Mouse (Mus musculus) neural tube, embryonic 15.5 days (tissue): ENCODE results near the gene Myo16. TPM values are rescaled to one million over a fixed set of nuclear protein-coding genes. Genes with fewer than 3 reads are reported as not detected.

Source experiments
- ATAC-seq: fragments of 200-750 bp; cut with Nextera tagmentation; 2 replicates; pipeline ENCODE4 v1.8.0; 2017; ENCODE audit warnings: mild to moderate bottlenecking, moderate TSS enrichment, moderate library complexity; ENCODE audit not compliant: low FRiP score
- H3K27ac ChIP-seq: fragments of 300-500 bp; sonication (generic); replicated peaks from 2 replicates; pipeline ENCODE4 v1.5.1; 2015; ENCODE audit warnings: mild to moderate bottlenecking, inconsistent platforms
- H3K27me3 ChIP-seq: fragments of 300-500 bp; sonication (generic); replicated peaks from 2 replicates; pipeline ENCODE4 v1.6.1; 2015; ENCODE audit warnings: inconsistent platforms
- H3K36me3 ChIP-seq: fragments of 300-500 bp; sonication (generic); 2 replicates; pipeline ENCODE4 v1.6.1; 2015; ENCODE audit warnings: inconsistent platforms
- H3K4me1 ChIP-seq: fragments of 300-500 bp; sonication (generic); 2 replicates; pipeline ENCODE4 v1.6.1; 2015; ENCODE audit warnings: inconsistent platforms
- H3K4me2 ChIP-seq: fragments of 300-500 bp; sonication (generic); 2 replicates; pipeline ENCODE4 v1.6.1; 2015; ENCODE audit warnings: inconsistent platforms, mild to moderate bottlenecking, moderate library complexity
- H3K4me3 ChIP-seq: fragments of 300-500 bp; sonication (generic); replicated peaks from 2 replicates; pipeline ENCODE4 v1.5.1; 2015; ENCODE audit warnings: mild to moderate bottlenecking, inconsistent platforms
- H3K9ac ChIP-seq: fragments of 300-500 bp; sonication (generic); replicated peaks from 2 replicates; pipeline ENCODE4 v1.6.1; 2015; ENCODE audit warnings: mild to moderate bottlenecking, inconsistent platforms
- H3K9me3 ChIP-seq: fragments of 300-500 bp; sonication (generic); replicated peaks from 2 replicates; pipeline ENCODE4 v1.6.1; 2016; ENCODE audit warnings: inconsistent platforms
- WGBS: fragments of 180-500 bp; shearing (Covaris S2); methylation state at CpG from one replicate; pipeline ENCODE4 v1.1.7; 2015; ENCODE audit warnings: mixed read lengths; 5-methylcytosine and 5-hydroxymethylcytosine counted together
- polyA plus RNA-seq: library from polyadenylated mRNA; unstranded; fragments of >200 nt; fragmentation: Nextera tagmentation; extraction: Ambion mirVana; gene quantifications from 2 replicates; pipeline ENCODE4 v1.2.1, GENCODE M21; 2015

The Myo16 gene
- polyA plus RNA-seq, 1 experiment from 2014 or later = 5.6 TPM

- WGBS = 29% methylated on average over 1 of the region's 1 CpGs
- ATAC-seq = no peak
- Histone ChIP-seq H3K9ac (no peak overlapping the region), H3K4me1 (peaks cover 10% of the 10 kb centered on the region), H3K27me3 (no peaks in the 10 kb centered on the region), H3K36me3 (peaks cover 3% of the 10 kb centered on the region; the same call in 1 of the 2 replicates), H3K4me2 (no peak overlapping the region), H3K4me3 (no peak overlapping the region), H3K9me3 (no peaks in the 10 kb centered on the region), H3K27ac (no peak overlapping the region)
Observed at GRCm38 (mm10) chr8:10482880-10483279, 329.2 kb downstream of the Myo16 start.

DNA sequence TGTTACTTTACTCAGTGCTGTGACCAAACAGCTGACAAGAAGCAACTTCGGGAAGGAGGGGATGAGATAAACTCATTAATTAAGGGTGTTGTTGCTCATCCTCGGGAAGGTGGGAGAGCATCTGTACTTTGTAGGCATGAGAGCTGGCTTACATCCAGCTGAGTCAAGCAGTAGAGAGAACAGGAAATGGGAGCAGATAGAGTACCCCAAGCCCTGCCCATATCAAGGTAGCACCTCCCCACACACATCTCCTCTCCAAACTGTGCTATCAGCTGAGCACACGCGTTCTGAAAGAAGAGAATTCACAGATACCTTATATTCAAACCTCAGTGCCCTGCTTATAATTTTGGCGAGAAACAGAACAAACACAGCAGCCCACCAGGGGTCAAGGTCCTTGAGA is 330.1 kb downstream of the Myo16 start:
- Histone ChIP-seq H3K4me3 (no peak overlapping the region), H3K4me1 (peaks cover 10% of the 10 kb centered on the region), H3K27ac (no peak overlapping the region), H3K27me3 (no peaks in the 10 kb centered on the region), H3K9ac (no peak overlapping the region), H3K9me3 (no peaks in the 10 kb centered on the region), H3K36me3 (peaks cover 3% of the 10 kb centered on the region; the same call in 1 of the 2 replicates), H3K4me2 (no peak overlapping the region)
- 67% methylated on average over 5 of the region's 5 CpGs for WGBS
- no peak for ATAC-seq

- Histone ChIP-seq H3K4me3 (no peak overlapping the region), H3K9me3 (no peaks in the 10 kb centered on the region), H3K9ac (no peak overlapping the region), H3K4me1 (peaks cover 17% of the 10 kb centered on the region), H3K36me3 (peaks cover 2% of the 10 kb centered on the region; the same call in 1 of the 2 replicates), H3K4me2 (no peak overlapping the region), H3K27ac (0 out of 2 replicates have a peak overlapping the region, but pooled peaks have one; percentile 3), H3K27me3 (no peaks in the 10 kb centered on the region)
- ATAC-seq = no peak
- WGBS = 68% methylated on average over 10 of the region's 10 CpGs
Observed at GRCm38 (mm10) chr8:10489738-10490419, 336.2 kb downstream of the Myo16 start.

DNA sequence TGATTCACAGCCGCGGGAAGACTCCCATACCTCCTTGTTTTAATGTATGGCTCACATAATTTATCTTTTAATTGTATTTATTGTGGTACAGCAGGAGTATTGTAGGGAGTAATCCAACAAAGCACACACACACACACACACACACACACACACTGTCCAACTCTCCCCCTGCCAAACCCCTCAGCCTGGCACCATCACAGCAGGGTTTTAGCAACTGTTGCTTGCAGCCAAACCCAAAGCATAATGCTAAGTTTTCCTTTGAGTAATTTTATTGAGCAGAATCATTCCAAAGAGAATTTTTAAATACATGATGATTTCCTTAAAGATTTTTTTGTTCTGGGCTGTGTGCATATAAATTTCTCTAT is 336.7 kb downstream of the Myo16 start:
- no peak for ATAC-seq
- Histone ChIP-seq H3K27ac (no peak overlapping the region), H3K9me3 (no peaks in the 10 kb centered on the region), H3K9ac (no peak overlapping the region), H3K4me2 (no peak overlapping the region), H3K4me1 (peaks cover 17% of the 10 kb centered on the region), H3K4me3 (no peak overlapping the region), H3K27me3 (no peaks in the 10 kb centered on the region), H3K36me3 (no peaks in the 10 kb centered on the region)
- 67% methylated on average over 2 of the region's 2 CpGs for WGBS

DNA sequence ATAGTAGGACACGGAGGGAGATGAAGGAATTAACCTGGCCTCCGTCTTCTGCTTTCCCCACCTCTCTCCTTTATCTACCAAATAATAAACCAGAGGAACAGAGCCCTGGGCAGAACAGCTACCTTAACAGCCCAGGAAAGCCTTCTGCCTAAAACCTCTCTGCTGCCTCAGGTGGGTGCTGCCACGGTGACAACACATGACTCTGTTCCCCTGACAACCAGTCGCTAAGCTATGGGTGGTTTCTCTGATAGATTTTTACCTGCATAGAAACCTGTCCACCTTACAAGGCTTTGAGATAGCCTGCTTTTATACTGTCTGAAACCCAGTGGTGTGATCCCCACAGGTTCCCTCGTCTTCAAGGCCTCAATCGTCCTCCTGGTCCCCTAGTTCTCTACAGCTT is 337.2 kb downstream of the Myo16 start:
- no peak overlapping the region for H3K4me2 ChIP-seq
- no peak overlapping the region for H3K4me3 ChIP-seq
- peaks cover 17% of the 10 kb centered on the region for H3K4me1 ChIP-seq
- no peaks in the 10 kb centered on the region for H3K27me3 ChIP-seq
- no peaks in the 10 kb centered on the region for H3K36me3 ChIP-seq
- no peak overlapping the region for H3K9ac ChIP-seq
- WGBS = 76% methylated on average over 6 of the region's 6 CpGs
- no peaks in the 10 kb centered on the region; the same call in 1 of the 2 replicates for H3K9me3 ChIP-seq
- ATAC-seq = no peak
- no peak overlapping the region for H3K27ac ChIP-seq

DNA sequence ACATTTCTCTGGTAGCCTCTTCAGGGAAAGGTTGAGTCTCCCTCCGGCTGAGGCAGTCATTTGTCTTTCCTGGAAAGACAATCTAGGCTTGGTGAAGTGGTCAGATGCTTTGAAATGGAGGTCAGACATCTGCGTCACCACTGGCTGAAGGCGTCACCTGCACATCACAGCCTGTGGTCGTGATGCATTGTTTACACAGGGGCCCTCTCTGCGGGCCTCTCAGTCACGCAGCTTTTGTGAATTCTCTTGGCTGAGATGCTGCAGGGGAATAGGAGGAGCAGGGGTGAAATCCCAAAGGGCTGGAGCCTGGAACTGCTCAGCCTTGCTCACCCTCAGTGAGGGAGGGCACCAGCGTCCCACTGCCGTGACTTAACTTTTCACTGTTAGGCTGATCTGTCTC is 346.1 kb downstream of the Myo16 start:
- H3K4me2 ChIP-seq = no peak overlapping the region
- peaks cover 6% of the 10 kb centered on the region; the same call in 1 of the 2 replicates for H3K36me3 ChIP-seq
- 16% methylated on average over 8 of the region's 8 CpGs for WGBS

DNA sequence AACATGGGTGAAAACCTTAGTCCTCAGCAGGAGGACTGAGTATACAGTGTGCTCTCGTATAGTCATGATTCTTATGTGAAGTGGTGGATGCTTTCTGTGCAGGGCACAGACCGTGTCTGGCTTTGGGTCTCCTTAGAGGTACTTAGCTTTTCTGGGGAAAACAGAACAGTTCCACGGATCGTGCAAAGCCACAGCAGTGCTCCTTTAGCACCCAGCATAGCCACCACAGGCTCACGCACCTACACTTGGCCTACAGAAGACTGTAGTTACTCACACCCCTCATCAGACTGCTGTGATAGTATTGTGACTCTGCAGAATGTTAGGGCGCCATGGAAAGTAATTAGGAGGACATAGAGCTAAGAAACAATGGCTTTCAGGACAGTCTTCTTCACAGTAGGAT is 346.8 kb downstream of the Myo16 start:
- H3K36me3 ChIP-seq = peaks cover 6% of the 10 kb centered on the region; the same call in 1 of the 2 replicates
- H3K9ac ChIP-seq = no peak overlapping the region
- no peaks in the 10 kb centered on the region for H3K4me1 ChIP-seq
- H3K27me3 ChIP-seq = no peaks in the 10 kb centered on the region
- H3K4me2 ChIP-seq = no peak overlapping the region
- H3K27ac ChIP-seq = no peak overlapping the region
- H3K9me3 ChIP-seq = no peaks in the 10 kb centered on the region; the same call in 1 of the 2 replicates
- WGBS = 83% methylated on average over 6 of the region's 6 CpGs
- no peak overlapping the region for H3K4me3 ChIP-seq
- ATAC-seq = no peak

More for the DNA sequence above, 346.1 kb downstream of the Myo16 start:
- Histone ChIP-seq H3K27ac (no peak overlapping the region), H3K9me3 (no peaks in the 10 kb centered on the region; the same call in 1 of the 2 replicates), H3K4me1 (no peaks in the 10 kb centered on the region), H3K4me3 (no peak overlapping the region), H3K27me3 (no peaks in the 10 kb centered on the region), H3K9ac (no peak overlapping the region)
- ATAC-seq = no peak

GRCm38 (mm10) chr8:10501750-10502149 is 348.0 kb downstream of the Myo16 start:
- Histone ChIP-seq H3K4me2 (no peak overlapping the region), H3K36me3 (0 out of 2 replicates have a peak, but pooled peaks cover 4% of the 10 kb centered on the region), H3K27ac (no peak overlapping the region), H3K4me3 (no peak overlapping the region), H3K9ac (no peak overlapping the region), H3K9me3 (no peaks in the 10 kb centered on the region), H3K27me3 (no peaks in the 10 kb centered on the region), H3K4me1 (no peaks in the 10 kb centered on the region)
- ATAC-seq = no peak
- 97% methylated on average over 3 of the region's 3 CpGs for WGBS

DNA sequence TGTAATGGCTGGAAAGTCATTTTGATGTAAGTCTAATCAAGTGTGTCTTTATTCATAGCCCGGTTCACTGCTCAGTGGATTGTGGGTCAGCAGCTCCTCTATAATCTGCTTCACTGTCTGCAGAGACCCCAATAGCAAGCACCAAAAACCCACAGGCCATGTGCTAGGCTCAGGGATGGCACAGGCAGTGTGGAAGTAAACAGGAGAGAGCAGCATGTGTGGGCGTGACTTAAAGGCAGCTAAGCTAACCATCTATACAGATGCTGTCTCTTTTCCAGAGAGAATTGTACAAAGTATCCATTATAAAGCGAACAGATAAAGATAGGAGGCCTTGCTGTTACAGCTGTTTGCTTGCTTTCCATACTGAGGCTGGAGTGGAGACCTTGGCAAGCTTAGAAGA is 358.4 kb downstream of the Myo16 start:
- Histone ChIP-seq H3K4me1 (no peaks in the 10 kb centered on the region), H3K4me2 (no peak overlapping the region), H3K27me3 (no peaks in the 10 kb centered on the region), H3K27ac (0 out of 2 replicates have a peak overlapping the region, but pooled peaks have one; percentile 4), H3K36me3 (0 out of 2 replicates have a peak, but pooled peaks cover 3% of the 10 kb centered on the region), H3K9me3 (no peaks in the 10 kb centered on the region), H3K4me3 (no peak overlapping the region), H3K9ac (no peak overlapping the region)
- WGBS = 86% methylated on average over 3 of the region's 3 CpGs
- no peak for ATAC-seq

DNA sequence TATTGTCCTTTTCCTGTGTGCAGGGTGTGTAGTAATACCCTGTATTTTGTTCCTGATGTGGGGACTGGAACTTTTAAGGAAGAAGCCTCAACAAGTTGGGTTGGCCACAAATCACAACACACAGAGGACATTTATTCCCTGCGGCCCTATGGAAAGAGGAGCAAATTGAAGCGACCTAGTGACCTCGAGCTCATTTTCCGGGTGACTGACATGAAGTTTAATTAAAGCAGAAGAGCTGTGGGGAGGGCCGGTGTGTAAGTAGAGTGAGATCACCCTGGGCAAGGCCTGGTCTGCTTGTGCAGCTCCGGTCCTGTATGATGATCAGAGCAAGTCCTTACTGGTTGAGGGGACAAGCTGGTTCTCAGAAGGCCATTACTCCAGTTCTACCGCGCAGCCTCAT is 363.7 kb downstream of the Myo16 start:
- 72% methylated on average over 8 of the region's 8 CpGs for WGBS
- Histone ChIP-seq H3K36me3 (0 out of 2 replicates have a peak, but pooled peaks cover 3% of the 10 kb centered on the region), H3K27me3 (no peaks in the 10 kb centered on the region), H3K4me2 (no peak overlapping the region), H3K4me1 (no peaks in the 10 kb centered on the region), H3K27ac (no peak overlapping the region), H3K4me3 (no peak overlapping the region), H3K9ac (no peak overlapping the region), H3K9me3 (no peaks in the 10 kb centered on the region)
- ATAC-seq = no peak

GRCm38 (mm10) chr8:10519276-10519675 is 365.6 kb downstream of the Myo16 start:
- ATAC-seq = no peak
- WGBS = 84% methylated on average over 7 of the region's 7 CpGs
- no peak overlapping the region for H3K9ac ChIP-seq

DNA sequence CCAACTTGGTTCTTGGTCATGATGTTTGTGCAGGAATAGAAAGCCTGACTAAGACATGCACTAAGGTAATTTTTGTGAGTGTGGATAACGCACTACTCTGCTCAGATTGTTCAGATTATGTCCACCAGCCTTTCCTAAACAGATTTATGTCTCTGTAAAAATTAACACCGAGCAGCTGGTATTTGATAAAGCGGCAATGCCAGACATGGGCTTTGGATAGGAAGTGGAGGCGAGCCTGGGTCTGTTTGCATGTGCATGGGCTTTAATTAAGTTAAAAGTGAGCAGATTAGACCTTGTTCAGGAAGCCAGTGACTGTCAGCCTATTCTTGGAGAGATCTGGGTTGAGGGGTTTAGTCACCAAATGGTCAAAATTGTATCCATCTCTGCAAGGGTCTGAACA is 367.8 kb downstream of the Myo16 start:
- Histone ChIP-seq H3K4me1 (0 out of 2 replicates have a peak, but pooled peaks cover 5% of the 10 kb centered on the region), H3K27ac (no peak overlapping the region), H3K36me3 (no peaks in the 10 kb centered on the region), H3K9me3 (no peaks in the 10 kb centered on the region), H3K27me3 (no peaks in the 10 kb centered on the region), H3K9ac (no peak overlapping the region), H3K4me2 (no peak overlapping the region), H3K4me3 (no peak overlapping the region)
- 81% methylated on average over 4 of the region's 4 CpGs for WGBS
- no peak for ATAC-seq

More at GRCm38 (mm10) chr8:10519276-10519675, 365.6 kb downstream of the Myo16 start:
- Histone ChIP-seq H3K4me1 (no peaks in the 10 kb centered on the region), H3K9me3 (no peaks in the 10 kb centered on the region), H3K4me3 (no peak overlapping the region), H3K27ac (no peak overlapping the region), H3K4me2 (no peak overlapping the region), H3K27me3 (no peaks in the 10 kb centered on the region), H3K36me3 (0 out of 2 replicates have a peak, but pooled peaks cover 3% of the 10 kb centered on the region)
